Mouse (Mus musculus) CD4-positive naive resting alpha-beta T cell, adult 76 days (primary cell): ENCODE results near the gene Emc6. TPM values are rescaled to one million over a fixed set of nuclear protein-coding genes. Genes with fewer than 3 reads are reported as not detected.

ENCODE experiments used
- total RNA-seq: library from RNA; stranded (reverse); gene quantifications from one replicate; pipeline ENCODE4 v1.2.4, GENCODE M21; 2023

Emc6 gene
- 50.9 TPM for total RNA-seq

DNA sequence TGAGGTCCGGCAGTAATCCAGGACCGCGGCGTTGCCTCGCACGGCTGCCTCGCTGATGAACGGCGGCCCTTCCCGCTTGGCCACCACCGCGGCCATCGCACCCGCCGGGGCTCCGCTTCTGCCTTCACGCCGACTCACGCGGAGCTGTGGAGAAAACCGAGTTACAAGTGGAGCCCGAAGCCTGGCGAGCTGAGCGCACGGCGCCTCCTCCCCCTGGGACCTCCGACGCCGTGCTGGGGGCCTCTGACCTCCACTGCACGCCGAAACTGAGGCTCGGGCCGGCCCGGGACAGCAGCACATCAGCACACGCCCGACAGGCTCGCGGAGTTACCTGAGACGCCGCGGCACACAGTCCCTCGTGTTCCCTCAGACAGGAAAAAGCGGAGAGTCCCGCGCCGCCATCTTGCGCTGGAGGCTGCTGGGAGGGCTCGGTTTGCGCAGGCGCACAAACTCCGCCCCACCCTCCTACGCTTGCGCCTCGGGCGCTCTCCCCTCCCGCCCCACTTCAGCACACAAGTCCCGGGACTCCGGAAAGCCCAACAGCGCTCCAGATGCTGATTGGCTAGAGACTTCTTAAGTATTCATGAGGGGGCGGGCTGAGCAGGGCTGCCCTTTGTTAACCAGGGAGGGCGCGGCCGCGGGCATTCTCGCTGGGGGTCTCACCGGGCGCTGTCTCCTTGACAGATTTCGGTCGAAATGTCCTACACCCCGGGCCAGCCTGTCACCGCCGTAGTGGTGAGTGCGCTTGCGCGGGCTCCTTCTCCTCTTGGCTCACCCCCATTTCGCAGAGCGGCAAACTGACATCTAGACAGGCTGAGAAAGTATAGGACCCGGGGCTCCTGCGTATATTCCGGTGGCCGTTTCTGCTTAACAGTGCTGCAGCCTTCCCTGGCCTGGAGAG is at the start of gene Emc6, which contains the start of gene Tax1bp3:
Gene Emc6 (minus strand): TSS at position 430 of the 901 bp plus-strand sequence.
Gene Tax1bp3 (plus strand): TSS at position 476 of the 901 bp plus-strand sequence.

DNA sequence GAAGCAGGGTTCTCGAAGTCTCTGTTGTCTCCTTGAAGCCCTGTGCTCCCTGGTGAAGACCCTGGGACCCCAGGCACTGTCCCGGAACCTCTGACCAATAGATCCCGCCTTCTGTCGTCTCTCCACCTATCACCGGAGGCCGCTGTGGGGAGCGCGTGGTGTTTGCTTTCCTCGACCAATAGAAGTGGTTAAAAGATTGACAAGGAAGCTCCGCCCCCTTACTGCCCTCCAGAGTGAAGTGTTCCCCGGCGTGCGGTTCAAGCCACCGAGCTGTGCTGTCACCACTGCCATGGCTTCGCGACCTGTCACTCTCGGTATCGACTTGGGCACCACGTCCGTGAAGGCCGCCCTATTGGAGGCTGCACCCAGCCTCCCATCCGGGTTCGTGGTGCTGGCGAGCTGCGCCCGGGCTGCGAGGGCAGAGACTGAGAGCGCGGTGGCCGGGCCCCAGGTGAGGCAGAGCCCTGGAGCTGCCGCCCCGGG is 22.4 kb upstream of the Emc6 start, which contains the start of gene Shpk:
Gene Shpk (plus strand): TSS at position 231 of the 483 bp plus-strand sequence.

DNA sequence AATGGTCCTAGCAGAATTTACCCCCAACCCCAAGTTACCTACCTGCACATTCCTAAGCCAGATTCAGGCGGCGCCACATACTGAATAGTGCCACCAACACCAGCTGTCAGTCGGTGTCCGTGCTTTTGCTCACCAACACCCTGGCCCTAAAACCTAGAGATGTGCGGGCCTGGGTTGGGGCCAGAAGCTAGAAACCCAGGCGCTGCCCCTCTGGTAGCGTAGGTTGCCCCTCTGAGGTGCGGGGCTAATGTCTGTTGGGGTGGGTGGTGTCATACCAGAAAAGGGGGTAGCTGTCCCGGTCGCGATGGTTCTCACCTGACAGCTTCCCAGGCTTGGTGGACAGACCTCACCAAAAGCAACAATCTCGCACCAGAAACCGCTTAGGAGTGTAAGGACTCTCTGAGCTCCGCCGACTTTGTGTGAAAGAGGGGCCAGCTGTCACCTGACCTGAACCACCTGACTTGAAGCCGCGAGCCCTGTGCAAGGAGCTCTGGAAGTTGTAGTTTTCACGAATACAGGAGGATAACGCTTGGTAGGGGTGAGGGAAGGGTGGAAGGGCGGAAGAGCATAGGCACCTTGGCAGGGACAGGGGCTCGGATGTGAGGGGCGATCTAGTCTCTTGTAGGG is 21.9 kb upstream of the Emc6 start, which contains the start of gene Ctns:
Gene Ctns (minus strand): TSS at position 440 of the 627 bp plus-strand sequence.

DNA sequence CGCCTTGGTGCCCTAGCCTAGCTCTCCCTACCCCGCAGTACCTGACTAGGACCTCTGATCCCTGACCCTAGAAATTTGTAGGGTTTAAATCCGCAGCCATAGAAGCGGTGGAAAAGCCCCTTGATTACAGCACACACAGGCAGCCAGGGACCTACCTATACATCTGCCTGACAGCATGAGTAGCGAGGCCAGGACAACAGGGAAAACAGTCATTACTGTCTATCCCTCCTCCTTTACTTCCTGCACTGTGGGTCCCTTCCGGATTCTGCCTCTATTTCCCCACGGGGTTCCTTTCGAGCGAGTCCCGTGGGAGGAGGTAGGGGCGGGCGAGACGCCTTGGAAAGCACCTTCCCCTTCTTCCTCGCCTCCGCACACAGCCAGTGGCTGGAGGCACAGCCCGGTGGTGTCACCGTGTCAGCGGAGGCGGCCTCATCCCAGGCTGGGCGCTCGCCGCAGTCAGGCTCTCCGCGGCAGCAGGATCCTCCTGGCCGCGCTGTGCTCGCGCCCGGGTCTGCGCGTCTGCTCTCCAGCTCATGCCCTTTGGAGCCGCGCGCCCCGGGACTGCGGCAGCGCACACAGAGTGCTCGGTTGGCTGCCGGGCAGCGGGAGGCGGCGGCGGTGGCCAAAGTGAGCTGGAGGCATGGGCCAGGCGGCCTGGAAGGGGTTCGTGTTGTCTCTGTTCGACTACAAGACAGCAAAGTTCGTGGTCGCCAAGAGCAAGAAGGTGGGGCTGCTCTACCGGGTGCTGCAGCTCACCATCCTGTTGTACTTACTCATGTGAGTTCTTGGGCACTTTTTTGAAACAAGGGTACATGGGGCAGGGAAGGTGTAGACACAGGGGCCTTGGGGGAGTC is 16.7 kb downstream of the Emc6 start, which contains the start of gene P2rx5:
Gene P2rx5 (plus strand): TSS at position 465 of the 854 bp plus-strand sequence.

DNA sequence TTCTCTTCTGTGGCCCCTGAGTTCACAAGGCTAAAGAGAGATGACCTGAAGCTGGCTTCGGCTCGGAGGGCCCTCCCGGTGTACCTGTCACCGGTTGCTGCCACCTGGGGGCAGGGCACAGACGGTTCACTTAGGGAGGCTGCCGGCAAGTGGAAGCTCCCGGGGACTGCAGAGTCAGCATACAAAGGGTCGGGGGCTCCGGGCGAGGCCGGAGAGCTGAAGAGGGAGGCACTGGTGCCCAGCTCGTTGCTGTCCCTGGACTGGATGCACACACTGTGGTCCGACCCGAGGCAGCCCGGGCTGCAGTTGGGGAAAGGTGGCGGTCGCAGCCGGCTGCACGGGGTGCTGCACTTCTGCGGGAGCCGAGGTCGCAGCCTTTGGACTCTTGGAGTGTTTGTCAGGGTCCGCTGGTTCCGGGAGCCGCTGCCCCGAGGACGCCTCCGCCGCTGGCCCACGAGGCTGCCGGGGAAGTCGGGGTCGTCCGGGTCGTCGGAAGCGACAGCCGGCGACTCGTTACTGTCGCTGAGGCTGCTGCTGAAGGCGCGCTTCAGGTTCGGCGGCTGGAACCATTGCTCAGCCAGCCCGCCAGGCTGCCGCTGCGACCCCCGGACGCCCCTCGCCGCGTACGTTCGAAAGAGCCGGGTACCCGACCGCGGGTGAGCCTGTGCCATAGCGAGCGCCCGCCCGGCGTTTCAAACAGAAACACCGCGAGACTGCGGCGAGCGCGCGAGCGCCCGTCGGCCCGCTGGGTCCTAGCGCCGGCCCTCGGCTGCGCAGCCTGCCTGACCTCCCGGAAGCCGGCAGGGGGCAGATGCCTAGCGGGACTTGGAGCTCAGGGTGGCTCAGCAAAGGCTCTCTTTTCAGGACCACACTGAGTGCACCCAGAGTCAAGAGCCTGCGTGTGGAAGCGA is 39.0 kb downstream of the Emc6 start, which contains the start of gene Haspin:
Gene Haspin (minus strand): TSS at position 704 of the 911 bp plus-strand sequence.

Other genes starting within 250 kb of the Emc6 start
- 246 TPM for gene Atp2a3, start 215.9 kb downstream of the Emc6 start, total RNA-seq
- 1.7 TPM for gene P2rx1, start 177.9 kb downstream of the Emc6 start, total RNA-seq
- 3.6 TPM for gene Camkk1, start 158.0 kb downstream of the Emc6 start, total RNA-seq
- gene Ncbp3, start 129.3 kb downstream of the Emc6 start, total RNA-seq = 23.8 TPM
- 1.4 TPM for gene Itgae, start 86.5 kb downstream of the Emc6 start, total RNA-seq
- 2.1 TPM for gene Haspin, start 38.7 kb downstream of the Emc6 start, total RNA-seq
- gene P2rx5, start 16.6 kb downstream of the Emc6 start, total RNA-seq = not detected
- gene Tax1bp3, start within 50 bp of the Emc6 start, total RNA-seq = 7.9 TPM
- 22.3 TPM for gene Ctns, start 22.0 kb upstream of the Emc6 start, total RNA-seq
- 6.1 TPM for gene Shpk, start 22.4 kb upstream of the Emc6 start, total RNA-seq
- gene Trpv1, start 57.3 kb upstream of the Emc6 start, total RNA-seq = not detected
- gene Trpv3, start 90.4 kb upstream of the Emc6 start, total RNA-seq = not detected
- 1.2 TPM for gene Aspa, start 152.6 kb upstream of the Emc6 start, total RNA-seq
- not detected for gene Gm49340, start 152.7 kb upstream of the Emc6 start, total RNA-seq
- not detected for gene Spata22, start 152.7 kb upstream of the Emc6 start, total RNA-seq
- gene Olfr20, start 173.7 kb upstream of the Emc6 start, total RNA-seq = not detected
- gene Olfr376, start 194.2 kb upstream of the Emc6 start, total RNA-seq = not detected
- not detected for gene Olfr1, start 222.6 kb upstream of the Emc6 start, total RNA-seq